Mouse (Mus musculus) MEL (cell line): ENCODE results near the gene Hspa1a.

Experiments
- CHD2 ChIP-seq: IDR thresholded peaks from 2 replicates; pipeline ENCODE4 v1.6.1; 2011; ENCODE audit warnings: low read length, improper control_type of control experiment
- CTCF ChIP-seq, 3 experiments: IDR thresholded peaks in 2 of 3; conservative IDR thresholded peaks in 1 of 3; 2 replicates each; pipeline ENCODE4 v1.5.1; 2011 to 2012; ENCODE audit warnings: low read length in 3 of 3, low read depth in 2 of 3, mild to moderate bottlenecking in 2 of 3, improper control_type of control experiment in 1 of 3, inconsistent platforms in 1 of 3, mixed read lengths in 1 of 3, moderate library complexity in 1 of 3; ENCODE audit not compliant: control insufficient read depth in 1 of 3, insufficient read depth in 1 of 3, poor library complexity in 1 of 3, severe bottlenecking in 1 of 3
- E2F4 ChIP-seq: IDR thresholded peaks from 2 replicates; pipeline ENCODE4 v1.6.1; 2011; ENCODE audit warnings: low read depth, low read length, improper control_type of control experiment, borderline replicate concordance
- EP300 ChIP-seq, 2 experiments: IDR thresholded peaks; 2 replicates each; pipeline ENCODE4 v1.6.1; 2011; ENCODE audit warnings: improper control_type of control experiment in 2 of 2, low read length in 2 of 2, low read depth in 1 of 2, mild to moderate bottlenecking in 1 of 2
- GATA1 ChIP-seq: IDR thresholded peaks from 2 replicates; pipeline ENCODE4 v1.6.1; 2011; ENCODE audit warnings: low read depth, low read length, improper control_type of control experiment
- NELFE ChIP-seq: IDR thresholded peaks from 2 replicates; pipeline ENCODE4 v1.6.1; 2011; ENCODE audit warnings: low read depth, low read length, improper control_type of control experiment
- POLR2AphosphoS5 ChIP-seq: IDR thresholded peaks from 2 replicates; pipeline ENCODE4 v1.6.1; 2012; ENCODE audit warnings: low read depth, borderline replicate concordance, mild to moderate bottlenecking, inconsistent platforms, low read length, moderate library complexity, mixed read lengths
- SMC3 ChIP-seq: IDR thresholded peaks from 2 replicates; pipeline ENCODE4 v1.6.1; 2011; ENCODE audit warnings: low read depth, low read length, improper control_type of control experiment
- ZKSCAN1 ChIP-seq: IDR thresholded peaks from 2 replicates; pipeline ENCODE4 v1.6.1; 2012; ENCODE audit warnings: low read depth, mild to moderate bottlenecking, inconsistent platforms, low read length, improper control_type of control experiment, moderate library complexity
- ZNF384 ChIP-seq: IDR thresholded peaks from 2 replicates; pipeline ENCODE4 v1.6.1; 2012; ENCODE audit warnings: low read depth, mild to moderate bottlenecking, inconsistent platforms, low read length, improper control_type of control experiment

GRCm38 (mm10) chr17:35017706-35018030 lies 45.7 kb upstream of the Hspa1a start:
- no peak for TF ChIP-seq EP300 (IDR thresholded peaks at IDR 0.05; ENCODE audit: low read depth in 1 of 2, low read length in 2 of 2)
- no peak for TF ChIP-seq CTCF (IDR thresholded peaks at IDR 0.05 in 2 of 3, conservative IDR thresholded peaks at IDR 0.05 in 1 of 3; ENCODE audit: control insufficient read depth in 1 of 3, insufficient read depth in 1 of 3, low read depth in 2 of 3, low read length in 3 of 3, poor library complexity in 1 of 3, severe bottlenecking in 1 of 3)
- no peak for TF ChIP-seq NELFE
- no peak for TF ChIP-seq E2F4
- TF ChIP-seq ZKSCAN1 = no peak
- no peak for TF ChIP-seq CHD2
- TF ChIP-seq ZNF384 = no peak
- TF ChIP-seq SMC3 = no peak
- TF ChIP-seq GATA1 = no peak
- no peak for TF ChIP-seq POLR2AphosphoS5
